Mouse (Mus musculus) neural tube, embryonic 15.5 days (tissue): ENCODE results near the gene Catsper4. TPM values are rescaled to one million over a fixed set of nuclear protein-coding genes. Genes with fewer than 3 reads are reported as not detected.
"Not testable (repeated sequence)": the region's sequence is repeated elsewhere in the genome, so short reads cannot be mapped to it uniquely, and the experiment has no call there.

ENCODE experiments used
- ATAC-seq: fragments of 200-750 bp; cut with Nextera tagmentation; 2 replicates; pipeline ENCODE4 v1.8.0; 2017; ENCODE audit warnings: mild to moderate bottlenecking, moderate TSS enrichment, moderate library complexity; ENCODE audit not compliant: low FRiP score
- H3K27ac ChIP-seq: fragments of 300-500 bp; sonication (generic); replicated peaks from 2 replicates; pipeline ENCODE4 v1.5.1; 2015; ENCODE audit warnings: mild to moderate bottlenecking, inconsistent platforms
- H3K27me3 ChIP-seq: fragments of 300-500 bp; sonication (generic); replicated peaks from 2 replicates; pipeline ENCODE4 v1.6.1; 2015; ENCODE audit warnings: inconsistent platforms
- H3K36me3 ChIP-seq: fragments of 300-500 bp; sonication (generic); 2 replicates; pipeline ENCODE4 v1.6.1; 2015; ENCODE audit warnings: inconsistent platforms
- H3K4me1 ChIP-seq: fragments of 300-500 bp; sonication (generic); 2 replicates; pipeline ENCODE4 v1.6.1; 2015; ENCODE audit warnings: inconsistent platforms
- H3K4me2 ChIP-seq: fragments of 300-500 bp; sonication (generic); 2 replicates; pipeline ENCODE4 v1.6.1; 2015; ENCODE audit warnings: inconsistent platforms, mild to moderate bottlenecking, moderate library complexity
- H3K4me3 ChIP-seq: fragments of 300-500 bp; sonication (generic); replicated peaks from 2 replicates; pipeline ENCODE4 v1.5.1; 2015; ENCODE audit warnings: mild to moderate bottlenecking, inconsistent platforms
- H3K9ac ChIP-seq: fragments of 300-500 bp; sonication (generic); replicated peaks from 2 replicates; pipeline ENCODE4 v1.6.1; 2015; ENCODE audit warnings: mild to moderate bottlenecking, inconsistent platforms
- H3K9me3 ChIP-seq: fragments of 300-500 bp; sonication (generic); replicated peaks from 2 replicates; pipeline ENCODE4 v1.6.1; 2016; ENCODE audit warnings: inconsistent platforms
- WGBS: fragments of 180-500 bp; shearing (Covaris S2); methylation state at CpG from one replicate; pipeline ENCODE4 v1.1.7; 2015; ENCODE audit warnings: mixed read lengths; 5-methylcytosine and 5-hydroxymethylcytosine counted together
- polyA plus RNA-seq: library from polyadenylated mRNA; unstranded; fragments of >200 nt; fragmentation: Nextera tagmentation; extraction: Ambion mirVana; gene quantifications from 2 replicates; pipeline ENCODE4 v1.2.1, GENCODE M21; 2015

Gene Catsper4
- not detected in 2 replicates for polyA plus RNA-seq

- no peaks in the 10 kb centered on the region for H3K27me3 ChIP-seq
- 71% methylated on average over 8 of the region's 8 CpGs for WGBS
- ATAC-seq = no peak
Measured at GRCm38 (mm10) chr4:134227194-134227593, at the start of gene Catsper4. TSS of gene Catsper4 (minus strand) at chr4:134227383.

GRCm38 (mm10) chr4:134273417-134274345 is 46.5 kb upstream of the Catsper4 start:
- ATAC-seq = no peak
- H3K4me1 ChIP-seq = peaks cover 2% of the 10 kb centered on the region; the same call in 1 of the 2 replicates
- peaks cover 21% of the 10 kb centered on the region for H3K36me3 ChIP-seq
- no peaks in the 10 kb centered on the region for H3K9me3 ChIP-seq
- no peak overlapping the region for H3K4me3 ChIP-seq
- WGBS = 8% methylated on average over 14 of the region's 14 CpGs
- H3K4me2 ChIP-seq = 0 out of 2 replicates have a peak overlapping the region, but pooled peaks have one; percentile 21
- no peaks in the 10 kb centered on the region for H3K27me3 ChIP-seq
- no peak overlapping the region for H3K9ac ChIP-seq
- H3K27ac ChIP-seq = no peak overlapping the region

More at GRCm38 (mm10) chr4:134227194-134227593, at the start of gene Catsper4:
- Histone ChIP-seq H3K4me2 (no peak within 1 kb of the TSS), H3K9ac (no peak within 1 kb of the TSS), H3K36me3 (no peaks in the 10 kb centered on the region), H3K4me1 (no peaks in the 10 kb centered on the region), H3K27ac (no peak within 1 kb of the TSS), H3K4me3 (no peak within 1 kb of the TSS), H3K9me3 (no peaks in the 10 kb centered on the region)

GRCm38 (mm10) chr4:134272731-134273416 is 45.7 kb upstream of the Catsper4 start:
- peaks cover 2% of the 10 kb centered on the region; the same call in 1 of the 2 replicates for H3K4me1 ChIP-seq
- no peak for ATAC-seq
- no peak overlapping the region for H3K4me3 ChIP-seq
- H3K9me3 ChIP-seq = no peaks in the 10 kb centered on the region
- 29% methylated on average over 12 of the region's 13 CpGs for WGBS
- no peak overlapping the region for H3K27ac ChIP-seq
- H3K36me3 ChIP-seq = peaks cover 16% of the 10 kb centered on the region
- no peaks in the 10 kb centered on the region for H3K27me3 ChIP-seq
- H3K4me2 ChIP-seq = 0 out of 2 replicates have a peak overlapping the region, but pooled peaks have one; percentile 21
- H3K9ac ChIP-seq = no peak overlapping the region

GRCm38 (mm10) chr4:134271979-134272378 is 44.8 kb upstream of the Catsper4 start:
- no peak overlapping the region for H3K4me2 ChIP-seq
- H3K27ac ChIP-seq = no peak overlapping the region
- no peak overlapping the region for H3K9ac ChIP-seq
- no peaks in the 10 kb centered on the region for H3K9me3 ChIP-seq
- peaks cover 2% of the 10 kb centered on the region; the same call in 1 of the 2 replicates for H3K4me1 ChIP-seq
- no peak overlapping the region for H3K4me3 ChIP-seq
- peaks cover 8% of the 10 kb centered on the region for H3K36me3 ChIP-seq
- ATAC-seq = no peak
- no peaks in the 10 kb centered on the region for H3K27me3 ChIP-seq
- WGBS = 83% methylated on average over 7 of the region's 7 CpGs

GRCm38 (mm10) chr4:134269622-134270021 is 42.4 kb upstream of the Catsper4 start:
- not testable (repeated sequence) for H3K4me3 ChIP-seq, H3K27ac ChIP-seq, H3K9me3 ChIP-seq, ATAC-seq, H3K4me2 ChIP-seq, H3K4me1 ChIP-seq, H3K9ac ChIP-seq, H3K27me3 ChIP-seq, H3K36me3 ChIP-seq

- Histone ChIP-seq H3K4me3 (no peak overlapping the region), H3K9me3 (no peaks in the 10 kb centered on the region), H3K9ac (no peak overlapping the region), H3K4me2 (no peak overlapping the region), H3K27me3 (no peaks in the 10 kb centered on the region), H3K36me3 (no peaks in the 10 kb centered on the region), H3K4me1 (peaks cover 2% of the 10 kb centered on the region; the same call in 1 of the 2 replicates), H3K27ac (no peak overlapping the region)
- 88% methylated on average over 19 of the region's 19 CpGs for WGBS
- ATAC-seq = no peak
Measured at GRCm38 (mm10) chr4:134268102-134268655, 41.0 kb upstream of the Catsper4 start.

GRCm38 (mm10) chr4:134265860-134266585 is 38.8 kb upstream of the Catsper4 start:
- no peak overlapping the region for H3K27ac ChIP-seq
- no peak overlapping the region for H3K9ac ChIP-seq
- no peaks in the 10 kb centered on the region for H3K9me3 ChIP-seq
- no peak overlapping the region for H3K4me2 ChIP-seq
- WGBS = 59% methylated on average over 9 of the region's 9 CpGs
- H3K27me3 ChIP-seq = no peaks in the 10 kb centered on the region
- no peaks in the 10 kb centered on the region for H3K36me3 ChIP-seq
- ATAC-seq = no peak
- no peaks in the 10 kb centered on the region for H3K4me1 ChIP-seq
- H3K4me3 ChIP-seq = no peak overlapping the region

- Histone ChIP-seq H3K27me3 (no peaks in the 10 kb centered on the region), H3K4me2 (no peak overlapping the region), H3K9me3 (no peaks in the 10 kb centered on the region), H3K4me3 (no peak overlapping the region), H3K36me3 (no peaks in the 10 kb centered on the region), H3K9ac (no peak overlapping the region), H3K4me1 (no peaks in the 10 kb centered on the region), H3K27ac (no peak overlapping the region)
- ATAC-seq = no peak
- WGBS = 36% methylated on average over 6 of the region's 6 CpGs
Measured at GRCm38 (mm10) chr4:134263191-134263590, 36.0 kb upstream of the Catsper4 start.

GRCm38 (mm10) chr4:134258354-134258753 is 31.2 kb upstream of the Catsper4 start:
- Histone ChIP-seq H3K9ac (no peak overlapping the region; the same call in 1 of the 2 replicates), H3K4me2 (no peak overlapping the region), H3K4me1 (peaks cover 24% of the 10 kb centered on the region), H3K27me3 (peaks cover 28% of the 10 kb centered on the region), H3K4me3 (no peak overlapping the region), H3K27ac (no peak overlapping the region), H3K36me3 (no peaks in the 10 kb centered on the region), H3K9me3 (no peaks in the 10 kb centered on the region)
- no peak for ATAC-seq
- 72% methylated on average over 11 of the region's 11 CpGs for WGBS

- no peak overlapping the region for H3K4me3 ChIP-seq
- no peak overlapping the region for H3K4me2 ChIP-seq
- WGBS = 17% methylated on average over 11 of the region's 11 CpGs
- peaks cover 33% of the 10 kb centered on the region for H3K4me1 ChIP-seq
- no peak for ATAC-seq
- H3K9ac ChIP-seq = no peak overlapping the region
- no peaks in the 10 kb centered on the region for H3K9me3 ChIP-seq
- H3K27ac ChIP-seq = 0 out of 2 replicates have a peak overlapping the region, but pooled peaks have one; percentile 9
- H3K27me3 ChIP-seq = peaks cover 37% of the 10 kb centered on the region
- no peaks in the 10 kb centered on the region for H3K36me3 ChIP-seq
Measured at GRCm38 (mm10) chr4:134257198-134258009, 30.2 kb upstream of the Catsper4 start.
